Mouse (Mus musculus) forebrain, postnatal 0 days (tissue): ENCODE measurements around the gene Grm5. TPM values are rescaled to one million over a fixed set of nuclear protein-coding genes. Genes with fewer than 3 reads are reported as not detected.

Source experiments
- ATAC-seq: fragments of 200-750 bp; cut with Nextera tagmentation; 2 replicates; pipeline ENCODE4 v1.8.0; 2017; ENCODE audit warnings: mild to moderate bottlenecking, moderate library complexity
- DNase-seq: peaks from one replicate; pipeline ENCODE4 v3.0.0-alpha.2; 2015
- H3K27ac ChIP-seq: fragments of 300-500 bp; sonication (generic); 2 replicates; pipeline ENCODE4 v1.5.1; 2014; ENCODE audit warnings: low read depth, mild to moderate bottlenecking, antibody characterized with exemption, low read length, moderate library complexity, mixed read lengths
- H3K27me3 ChIP-seq: fragments of 300-500 bp; sonication (generic); 2 replicates; pipeline ENCODE4 v1.6.1; 2014; ENCODE audit warnings: mild to moderate bottlenecking, low read length, mixed read lengths; ENCODE audit not compliant: insufficient read depth
- H3K36me3 ChIP-seq: fragments of 300-500 bp; sonication (generic); 2 replicates; pipeline ENCODE4 v1.6.1; 2014; ENCODE audit warnings: mild to moderate bottlenecking, moderate library complexity; ENCODE audit not compliant: insufficient read depth
- H3K4me1 ChIP-seq: fragments of 300-500 bp; sonication (generic); 2 replicates; pipeline ENCODE4 v1.6.1; 2014; ENCODE audit warnings: antibody characterized with exemption; ENCODE audit not compliant: insufficient read depth
- H3K4me2 ChIP-seq: fragments of 300-500 bp; sonication (generic); 2 replicates; pipeline ENCODE4 v1.6.1; 2014; ENCODE audit warnings: low read depth, mild to moderate bottlenecking, moderate library complexity
- H3K4me3 ChIP-seq: fragments of 300-500 bp; sonication (generic); 2 replicates; pipeline ENCODE4 v1.5.1; 2014; ENCODE audit warnings: low read depth, low read length, mixed read lengths
- H3K9ac ChIP-seq: fragments of 300-500 bp; sonication (generic); 2 replicates; pipeline ENCODE4 v1.6.1; 2014; ENCODE audit warnings: mild to moderate bottlenecking
- H3K9me3 ChIP-seq: fragments of 300-500 bp; sonication (generic); 2 replicates; pipeline ENCODE4 v1.6.1; 2016; ENCODE audit warnings: low read length
- CTCF ChIP-seq: sonication (generic); IDR thresholded peaks from 2 replicates; pipeline ENCODE4 v1.5.1; 2016; ENCODE audit warnings: antibody characterized with exemption, control low read depth, low read depth
- WGBS: fragments of 180-500 bp; shearing (Covaris S2); extraction: QIAGEN DNeasy Blood & Tissue Kit; methylation state at CpG from one replicate; pipeline ENCODE4 v1.1.7; 2014; 5-methylcytosine and 5-hydroxymethylcytosine counted together
- polyA plus RNA-seq: library from polyadenylated mRNA; unstranded; fragments of >200 nt; fragmentation: Nextera tagmentation; extraction: Ambion mirVana; gene quantifications from 2 replicates; pipeline ENCODE4 v1.2.1, GENCODE M21; 2015
- total RNA-seq: library from RNA; depleted of rRNA; stranded (reverse); fragments of >200 nt; gene quantifications from 2 replicates; pipeline ENCODE4 v1.2.3, GENCODE M21; 2014

The Grm5 gene
- total and polyA plus RNA-seq, 2 experiments from 2014 or later: 67.0 to 189 TPM

- H3K36me3 ChIP-seq: no peaks in the 10 kb centered on the region
- no peaks in the 10 kb centered on the region for H3K9me3 ChIP-seq
- no peak for ATAC-seq
- H3K4me3 ChIP-seq: no peak overlapping the region
- TF ChIP-seq CTCF: no peak
- WGBS: 39% methylated on average over 2 of the region's 2 CpGs
- no peak overlapping the region for H3K27ac ChIP-seq
- DNase-seq: peak; percentile 48
- H3K4me1 ChIP-seq: no peaks in the 10 kb centered on the region
- H3K4me2 ChIP-seq: no peak overlapping the region
- H3K9ac ChIP-seq: no peak overlapping the region
- H3K27me3 ChIP-seq: no peaks in the 10 kb centered on the region
Observed at GRCm38 (mm10) chr7:87983494-87983893, 399.5 kb downstream of the Grm5 start.

- ATAC-seq (no peak), DNase-seq (no peak)
- Histone ChIP-seq H3K9ac (no peak overlapping the region), H3K4me3 (no peak overlapping the region), H3K27ac (no peak overlapping the region), H3K27me3 (no peaks in the 10 kb centered on the region), H3K36me3 (no peaks in the 10 kb centered on the region), H3K4me1 (no peaks in the 10 kb centered on the region), H3K9me3 (no peaks in the 10 kb centered on the region), H3K4me2 (no peak overlapping the region)
- 86% methylated on average over 3 of the region's 3 CpGs for WGBS
- TF ChIP-seq CTCF: no peak
Observed at GRCm38 (mm10) chr7:88014451-88014850, 430.5 kb downstream of the Grm5 start.

- H3K9ac ChIP-seq: no peak overlapping the region
- WGBS: 37% methylated on average over 3 of the region's 3 CpGs
- H3K36me3 ChIP-seq: no peaks in the 10 kb centered on the region
- H3K4me3 ChIP-seq: no peak overlapping the region
- ATAC-seq (peak; percentile 98), DNase-seq (peak; percentile 60)
- H3K4me1 ChIP-seq: no peaks in the 10 kb centered on the region
- H3K4me2 ChIP-seq: no peak overlapping the region
- no peak for TF ChIP-seq CTCF
- H3K9me3 ChIP-seq: no peaks in the 10 kb centered on the region
- no peaks in the 10 kb centered on the region for H3K27me3 ChIP-seq
- no peak overlapping the region for H3K27ac ChIP-seq
Observed at GRCm38 (mm10) chr7:88027411-88028132, 443.6 kb downstream of the Grm5 start.

- ATAC-seq (no peak), DNase-seq (no peak)
- Histone ChIP-seq H3K4me2 (no peak overlapping the region), H3K9ac (no peak overlapping the region), H3K27me3 (no peaks in the 10 kb centered on the region), H3K27ac (no peak overlapping the region), H3K4me3 (no peak overlapping the region), H3K9me3 (no peaks in the 10 kb centered on the region), H3K4me1 (no peaks in the 10 kb centered on the region), H3K36me3 (no peaks in the 10 kb centered on the region)
- no peak for TF ChIP-seq CTCF
Observed at GRCm38 (mm10) chr7:88047366-88047765, 463.4 kb downstream of the Grm5 start.

GRCm38 (mm10) chr7:88054224-88054938 lies 470.4 kb downstream of the Grm5 start:
- WGBS: 53% methylated on average over 1 of the region's 1 CpGs

GRCm38 (mm10) chr7:88056438-88056837 lies 472.5 kb downstream of the Grm5 start:
- Histone ChIP-seq H3K27me3 (no peaks in the 10 kb centered on the region), H3K4me1 (no peaks in the 10 kb centered on the region), H3K27ac (no peak overlapping the region), H3K9me3 (no peaks in the 10 kb centered on the region), H3K4me3 (no peak overlapping the region), H3K4me2 (no peak overlapping the region), H3K9ac (no peak overlapping the region), H3K36me3 (no peaks in the 10 kb centered on the region)
- no peak for TF ChIP-seq CTCF
- DNase-seq (no peak), ATAC-seq (no peak)
- 44% methylated on average over 2 of the region's 2 CpGs for WGBS

More at GRCm38 (mm10) chr7:88054224-88054938, 470.4 kb downstream of the Grm5 start:
- no peak overlapping the region for H3K4me2 ChIP-seq
- no peak for ATAC-seq
- no peak overlapping the region for H3K27ac ChIP-seq
- no peaks in the 10 kb centered on the region for H3K4me1 ChIP-seq
- no peaks in the 10 kb centered on the region for H3K36me3 ChIP-seq
- H3K4me3 ChIP-seq: no peak overlapping the region
- DNase-seq: no peak
- H3K27me3 ChIP-seq: no peaks in the 10 kb centered on the region
- no peaks in the 10 kb centered on the region for H3K9me3 ChIP-seq
- TF ChIP-seq CTCF: no peak
- H3K9ac ChIP-seq: no peak overlapping the region

GRCm38 (mm10) chr7:88091115-88091514 lies 507.1 kb downstream of the Grm5 start:
- no peak for DNase-seq
- no peak for TF ChIP-seq CTCF
- H3K36me3 ChIP-seq: no peaks in the 10 kb centered on the region

More at GRCm38 (mm10) chr7:88091115-88091514, 507.1 kb downstream of the Grm5 start:
- no peak overlapping the region for H3K4me2 ChIP-seq
- H3K9ac ChIP-seq: no peak overlapping the region
- no peaks in the 10 kb centered on the region for H3K27me3 ChIP-seq
- H3K9me3 ChIP-seq: no peaks in the 10 kb centered on the region
- no peaks in the 10 kb centered on the region for H3K4me1 ChIP-seq
- ATAC-seq: peak; percentile 29
- no peak overlapping the region for H3K4me3 ChIP-seq
- H3K27ac ChIP-seq: no peak overlapping the region
